Mouse (Mus musculus) limb, embryonic 14.5 days (tissue): ENCODE data around the gene Rapgef4. TPM values are rescaled to one million over a fixed set of nuclear protein-coding genes. Genes with fewer than 3 reads are reported as not detected.

Source experiments
- ATAC-seq: fragments of 200-750 bp; cut with Nextera tagmentation; 2 replicates; pipeline ENCODE4 v1.8.0; 2017; ENCODE audit warnings: low read depth, moderate number of reproducible peaks, moderate TSS enrichment; ENCODE audit not compliant: low FRiP score
- DNase-seq: peaks from one replicate; pipeline ENCODE4 v3.0.0-alpha.2; 2015; ENCODE audit warnings: low spot score
- H3K27ac ChIP-seq: fragments of 300-500 bp; sonication (generic); replicated peaks from 2 replicates; pipeline ENCODE4 v1.5.1; 2014; ENCODE audit warnings: low read depth, mild to moderate bottlenecking, low read length, moderate library complexity, mixed read lengths
- H3K27me3 ChIP-seq: fragments of 300-500 bp; sonication (generic); 2 replicates; pipeline ENCODE4 v1.6.1; 2014; ENCODE audit warnings: low read length, mixed read lengths; ENCODE audit not compliant: control insufficient read depth, insufficient read depth
- H3K36me3 ChIP-seq: fragments of 300-500 bp; sonication (generic); 2 replicates; pipeline ENCODE4 v1.6.1; 2014; ENCODE audit warnings: mild to moderate bottlenecking, low read length, moderate library complexity, mixed read lengths; ENCODE audit not compliant: control insufficient read depth, insufficient read depth
- H3K4me1 ChIP-seq: fragments of 300-500 bp; sonication (generic); 2 replicates; pipeline ENCODE4 v1.6.1; 2014; ENCODE audit warnings: antibody characterized with exemption, low read length, mixed read lengths; ENCODE audit not compliant: control insufficient read depth, insufficient read depth
- H3K4me2 ChIP-seq: fragments of 300-500 bp; sonication (generic); replicated peaks from 2 replicates; pipeline ENCODE4 v1.6.1; 2014; ENCODE audit warnings: low read depth, mild to moderate bottlenecking, low read length, moderate library complexity; ENCODE audit not compliant: severe bottlenecking
- H3K4me3 ChIP-seq: fragments of 300-500 bp; sonication (generic); replicated peaks from 2 replicates; pipeline ENCODE4 v1.5.1; 2014; ENCODE audit warnings: low read length
- H3K9ac ChIP-seq: fragments of 300-500 bp; sonication (generic); 2 replicates; pipeline ENCODE4 v1.6.1; 2014; ENCODE audit warnings: mild to moderate bottlenecking, low read depth, low read length, moderate library complexity; ENCODE audit not compliant: severe bottlenecking
- H3K9me3 ChIP-seq: fragments of 300-500 bp; sonication (generic); 2 replicates; pipeline ENCODE4 v1.6.1; 2016; ENCODE audit warnings: low read length; ENCODE audit not compliant: control insufficient read depth
- POLR2A ChIP-seq: fragments of 200-500 bp; IDR thresholded peaks from 2 replicates; pipeline ENCODE4 v1.8.0; 2012; ENCODE audit warnings: inconsistent platforms, mild to moderate bottlenecking, moderate library complexity, borderline replicate concordance; ENCODE audit not compliant: insufficient read depth, insufficient read length; ENCODE audit errors: extremely low read depth
- WGBS: fragments of 180-500 bp; shearing (Covaris S2); extraction: QIAGEN DNeasy Blood & Tissue Kit; methylation state at CpG from one replicate; pipeline ENCODE4 v1.1.7; 2014; 5-methylcytosine and 5-hydroxymethylcytosine counted together
- polyA plus RNA-seq, 2 experiments: library from polyadenylated mRNA; depleted of rRNA in 1 of 2; stranded (reverse) in 1 of 2; unstranded in 1 of 2; fragments of >200 nt; fragmentation: Nextera tagmentation in 1 of 2; extraction: Ambion mirVana in 1 of 2; gene quantifications; 2 replicates each; pipeline versions ENCODE4 v1.2.1 to v1.2.3; 2012 to 2014

Gene Rapgef4
- polyA plus RNA-seq, 2 experiments: 2.2 to 2.3 TPM

DNA sequence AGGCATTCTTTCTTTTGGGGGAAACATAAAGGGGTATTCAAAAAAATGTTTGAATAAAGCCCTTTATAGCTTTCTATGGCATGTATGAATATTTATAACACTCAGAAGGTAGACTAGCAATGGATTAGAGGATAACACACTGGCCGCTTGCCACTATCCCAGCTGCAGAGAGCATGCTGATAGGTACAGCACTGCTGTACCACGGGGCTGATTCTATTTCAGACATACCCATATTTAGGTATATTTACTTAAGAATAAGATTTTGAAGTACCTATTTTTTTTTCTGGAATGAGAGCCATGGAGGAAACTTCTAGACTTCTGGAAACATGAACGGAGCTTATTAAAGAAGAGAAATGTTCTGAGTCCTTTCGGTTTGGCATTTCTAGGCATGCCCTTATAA lies 264.6 kb downstream of the Rapgef4 start:
- WGBS: 65% methylated on average over 4 of the region's 4 CpGs

DNA sequence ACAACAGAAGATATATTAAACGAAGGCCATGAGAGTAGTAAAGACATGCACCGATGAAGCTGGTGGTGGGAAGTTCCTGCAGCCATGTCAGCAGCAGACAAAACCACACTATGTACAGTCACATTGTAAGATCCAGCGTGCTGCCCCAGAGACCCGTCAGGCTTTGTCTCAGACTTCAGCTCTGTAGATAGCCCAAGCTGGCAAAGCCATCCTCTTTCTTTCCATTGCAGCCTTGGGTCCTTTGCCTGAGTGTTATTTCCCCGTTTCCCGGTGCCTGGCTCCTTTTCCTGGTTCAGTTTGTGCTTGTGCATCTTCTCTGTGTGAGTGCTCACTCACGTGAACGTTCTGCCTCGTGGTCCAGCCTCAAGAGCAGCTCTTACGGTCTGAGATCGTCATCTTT lies 265.3 kb downstream of the Rapgef4 start:
- ATAC-seq: no peak
- H3K4me2 ChIP-seq: no peak overlapping the region
- H3K4me3 ChIP-seq: no peak overlapping the region
- H3K9ac ChIP-seq: no peak overlapping the region
- H3K36me3 ChIP-seq: no peaks in the 10 kb centered on the region
- H3K27me3 ChIP-seq: no peaks in the 10 kb centered on the region
- no peak for TF ChIP-seq POLR2A
- peaks cover 17% of the 10 kb centered on the region for H3K4me1 ChIP-seq
- no peaks in the 10 kb centered on the region for H3K9me3 ChIP-seq
- no peak overlapping the region for H3K27ac ChIP-seq
- no peak for DNase-seq
- 92% methylated on average over 11 of the region's 11 CpGs for WGBS

More for the DNA sequence above, 264.6 kb downstream of the Rapgef4 start:
- Histone ChIP-seq H3K27me3 (no peaks in the 10 kb centered on the region), H3K27ac (no peak overlapping the region), H3K4me3 (no peak overlapping the region), H3K4me2 (no peak overlapping the region), H3K9ac (no peak overlapping the region), H3K9me3 (no peaks in the 10 kb centered on the region), H3K4me1 (peaks cover 19% of the 10 kb centered on the region), H3K36me3 (no peaks in the 10 kb centered on the region)
- no peak for TF ChIP-seq POLR2A
- ATAC-seq: no peak
- DNase-seq: no peak

DNA sequence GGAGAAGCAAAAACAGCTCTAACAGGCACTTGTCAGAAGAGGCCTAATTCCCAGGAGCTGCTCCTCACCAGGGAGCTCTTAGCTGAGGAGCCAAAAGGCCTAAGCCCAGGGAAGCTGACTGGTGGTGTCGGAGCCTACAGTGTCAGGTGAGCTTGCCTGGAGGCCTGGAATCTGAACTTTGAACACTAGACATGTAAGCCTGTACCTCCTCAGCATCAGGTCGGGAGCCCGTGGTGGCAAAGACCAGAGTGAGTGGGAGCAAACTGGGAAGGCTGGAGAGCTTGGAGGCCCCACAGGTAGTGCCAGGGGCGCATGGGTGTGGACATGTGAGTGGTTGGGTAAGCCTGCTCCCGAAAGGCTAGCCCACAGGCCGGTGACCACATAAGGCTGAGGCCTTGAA lies 266.8 kb downstream of the Rapgef4 start:
- WGBS: 92% methylated on average over 6 of the region's 6 CpGs

DNA sequence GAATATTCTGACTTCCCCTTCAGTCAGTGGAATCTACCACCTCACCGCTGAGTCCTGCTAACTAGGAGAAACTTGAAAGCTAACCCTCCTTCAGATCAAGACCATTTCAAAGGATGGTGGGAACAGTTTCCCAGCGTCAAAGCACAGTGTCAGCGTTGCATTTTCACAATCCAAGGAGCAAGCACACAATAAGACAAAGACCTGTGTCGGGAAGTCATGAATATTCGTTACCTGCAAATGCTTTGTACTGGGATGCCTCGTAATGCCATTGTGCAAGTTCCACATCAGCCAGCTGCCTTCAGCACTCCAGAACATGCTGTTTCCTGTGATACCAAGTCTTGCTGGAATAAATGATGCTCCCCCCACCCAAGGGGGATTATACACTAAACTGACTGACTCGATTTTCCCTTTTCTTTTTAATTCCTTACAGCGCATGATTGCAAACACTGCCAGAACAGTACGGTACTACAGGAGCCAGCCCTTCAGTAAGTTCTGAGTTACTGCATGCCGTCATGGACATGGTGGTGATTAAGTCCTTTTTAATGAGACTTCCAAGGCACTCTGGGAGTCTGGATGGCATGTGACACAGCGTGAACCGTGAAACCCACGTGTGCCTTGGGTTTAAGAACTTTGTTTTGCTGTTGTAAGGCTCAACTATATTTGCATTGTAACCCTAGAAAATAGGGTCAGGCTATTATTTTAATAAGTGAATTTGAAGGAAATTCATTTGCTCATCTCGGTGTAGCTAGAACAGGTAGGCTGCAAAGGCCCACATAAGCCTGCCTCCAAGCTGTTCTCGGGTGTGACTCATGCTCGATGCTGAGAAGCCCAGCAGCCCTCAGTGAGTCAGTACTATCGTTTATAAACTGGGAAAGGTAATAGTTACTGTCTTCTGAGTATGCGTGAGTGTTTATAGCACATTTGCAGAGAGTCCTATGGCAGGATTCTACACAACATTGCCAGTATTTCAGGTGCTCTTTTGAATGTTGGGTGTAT lies 271.8 kb downstream of the Rapgef4 start:
- Histone ChIP-seq H3K36me3 (no peaks in the 10 kb centered on the region), H3K27me3 (no peaks in the 10 kb centered on the region), H3K4me1 (peaks cover 18% of the 10 kb centered on the region), H3K4me3 (no peak overlapping the region), H3K4me2 (no peak overlapping the region), H3K9ac (no peak overlapping the region), H3K27ac (no peak overlapping the region), H3K9me3 (no peaks in the 10 kb centered on the region)
- no peak for DNase-seq
- WGBS: 47% methylated on average over 18 of the region's 18 CpGs
- ATAC-seq: no peak
- TF ChIP-seq POLR2A: no peak

More for the DNA sequence above, 266.8 kb downstream of the Rapgef4 start:
- H3K27me3 ChIP-seq: no peaks in the 10 kb centered on the region
- no peak for DNase-seq
- H3K4me2 ChIP-seq: no peak overlapping the region
- H3K9me3 ChIP-seq: no peaks in the 10 kb centered on the region
- no peak for ATAC-seq
- no peak overlapping the region for H3K27ac ChIP-seq
- H3K36me3 ChIP-seq: no peaks in the 10 kb centered on the region
- H3K4me3 ChIP-seq: no peak overlapping the region
- H3K9ac ChIP-seq: no peak overlapping the region
- no peak for TF ChIP-seq POLR2A
- H3K4me1 ChIP-seq: peaks cover 5% of the 10 kb centered on the region; the same call in 1 of the 2 replicates

DNA sequence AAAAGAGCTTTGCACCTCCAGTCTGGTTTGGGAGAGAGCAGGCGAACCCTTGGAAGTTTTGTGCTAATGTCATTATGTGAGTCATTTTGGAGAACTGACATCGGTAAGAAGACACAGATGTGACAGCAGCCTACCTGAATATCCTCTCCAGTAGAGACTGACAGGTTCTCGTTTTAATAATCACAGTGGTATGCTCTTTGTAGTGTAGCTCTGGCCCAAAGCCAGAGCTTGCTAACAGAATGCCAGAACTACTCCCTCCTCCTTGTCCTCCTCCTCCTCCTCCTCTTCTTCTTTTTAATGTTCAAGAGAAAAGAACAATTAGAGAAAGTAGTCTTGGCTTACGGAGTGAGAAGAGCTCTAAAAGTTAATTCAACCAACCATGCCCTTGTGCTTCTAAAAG lies 272.8 kb downstream of the Rapgef4 start:
- Histone ChIP-seq H3K4me1 (peaks cover 18% of the 10 kb centered on the region), H3K4me2 (no peak overlapping the region), H3K27me3 (no peaks in the 10 kb centered on the region), H3K27ac (no peak overlapping the region), H3K4me3 (no peak overlapping the region), H3K36me3 (no peaks in the 10 kb centered on the region), H3K9ac (no peak overlapping the region), H3K9me3 (no peaks in the 10 kb centered on the region)
- 58% methylated on average over 4 of the region's 4 CpGs for WGBS
- TF ChIP-seq POLR2A: no peak
- DNase-seq: no peak
- no peak for ATAC-seq
